Comparison of ENCODE assay signal across 9 mouse cellular contexts in genomic region chr8:75217969-75218368, GRCm38 (mm10). TPM values are rescaled to one million over a fixed set of nuclear protein-coding genes. Genes with fewer than 3 reads are reported as not detected.
A peak's percentile ranks its signal among the peaks of the same experiment; 100 is the strongest.
DNase-seq lines count a peak whose midpoint lies in the region; ATAC-seq and TF ChIP-seq lines count a peak whose summit lies in the region.
"Had no signal": no experiment of that assay in that cellular context is flagged by ENCODE, and none has a peak within 500 bp of the region (broad histone marks: within the 10 kb centered on the region; RNA-seq: fewer than 3 reads in every experiment).

No protein-coding gene starts in this region.

- no peaks in the 10 kb centered on the region for H3K9me3 ChIP-seq in liver, embryonic 12.5 days (replicated peaks)
- H3K9me3 ChIP-seq: midbrain, embryonic 12.5 days had no signal

- peaks cover 7% of the 10 kb centered on the region; the same call in 1 of the 2 replicates for H3K27me3 ChIP-seq in liver, adult 2 months (ENCODE audit: control insufficient read depth, insufficient read depth, low read length)
- H3K27me3 ChIP-seq in liver, embryonic 12.5 days (replicated peaks) = peaks cover 53% of the 10 kb centered on the region

- H3K4me2 ChIP-seq in liver, embryonic 12.5 days = no peak overlapping the region
- H3K4me2 ChIP-seq: midbrain, embryonic 12.5 days had no signal

- H3K9ac ChIP-seq in liver, adult 2 months (ENCODE audit: low read depth, low read length) = no peak overlapping the region
- no peak overlapping the region for H3K9ac ChIP-seq in liver, embryonic 12.5 days
- H3K9ac ChIP-seq: midbrain, embryonic 12.5 days had no signal

- peak; percentile 77 for TF ChIP-seq CTCF in liver, adult 2 months (IDR thresholded peaks at IDR 0.05; ENCODE audit: low read depth, low read length)

- 11% methylated on average over 4 of the region's 4 CpGs for WGBS in liver, adult 2 months
- WGBS in liver, embryonic 12.5 days (ENCODE audit: insufficient replicate concordance) = 8% methylated on average over 4 of the region's 4 CpGs

- intact Hi-C loops in heart, postnatal 10 days (cut with DNase I) = loop anchor here (1.0 to 5.0 kb wide), 3 partner anchors 55 to 146 kb away; no protein-coding TSS in a partner anchor

- peak; percentile 35 for DNase-seq in liver, adult 2 months (ENCODE audit: extremely low read depth, low read depth, low spot score)
- peak; percentile 69 for DNase-seq in adipocyte (ENCODE audit: low spot score)
- DNase-seq in heart, postnatal 10 days = peak; percentile 76 to 87
- DNase-seq in layer of hippocampus, postnatal 10 days (ENCODE audit: low spot score in 2 of 2) = peak; percentile 66 to 79
- peak; percentile 70 for DNase-seq in mesoderm, embryonic 11.5 days (ENCODE audit: low read depth, low spot score)
- peak; percentile 48 for DNase-seq in thymus, postnatal 0 days (ENCODE audit: low spot score)

- no peaks in the 10 kb centered on the region for H3K79me2 ChIP-seq in liver, adult 2 months (ENCODE audit: control insufficient read depth, insufficient read depth, low read length)

- ATAC-seq in liver, embryonic 12.5 days = no peak; the same call in 1 of the 2 replicates
- ATAC-seq in common myeloid progenitor, adult 5-6 weeks (replicated peaks; ENCODE audit: low read depth, poor library complexity, severe bottlenecking) = peak; percentile 72

- H3K36me3 ChIP-seq in liver, adult 2 months (ENCODE audit: control insufficient read depth, insufficient read depth, low read length) = no peaks in the 10 kb centered on the region
- no peaks in the 10 kb centered on the region for H3K36me3 ChIP-seq in liver, embryonic 12.5 days
- H3K36me3 ChIP-seq: midbrain, embryonic 12.5 days had no signal

- no peak overlapping the region for H3K4me3 ChIP-seq in liver, adult 2 months (ENCODE audit: insufficient read depth, low read depth, low read length)
- H3K4me3 ChIP-seq in liver, embryonic 12.5 days = no peak overlapping the region
- H3K4me3 ChIP-seq: midbrain, embryonic 12.5 days had no signal

- H3K4me1 ChIP-seq in liver, adult 2 months (ENCODE audit: control insufficient read depth, insufficient read depth, low read length) = no peaks in the 10 kb centered on the region
- H3K4me1 ChIP-seq in liver, embryonic 12.5 days = peaks cover 8% of the 10 kb centered on the region; the same call in 1 of the 2 replicates

- TF ChIP-seq POLR2A in liver, adult 2 months (IDR thresholded peaks at IDR 0.05; ENCODE audit: extremely low read depth, insufficient read depth, low read length) = no peak

- no peak overlapping the region for H3K27ac ChIP-seq in liver, adult 2 months (replicated peaks; ENCODE audit: insufficient read depth, low read depth, low read length)
- no peak overlapping the region for H3K27ac ChIP-seq in liver, embryonic 12.5 days
- H3K27ac ChIP-seq: midbrain, embryonic 12.5 days had no signal

RNA-seq across cellular contexts. Expression of gene Rasd2, which starts 4.2 kb away (rescaled TPM):
- total RNA-seq in liver, adult 2 months (2014; rRNA removed) = 0.09 TPM in 1 of 2 replicates, not detected in the other
- polyA plus RNA-seq in liver, adult 2 months (2012; rRNA removed) = 0.02 and 0.13 TPM in 2 replicates
- polyA plus RNA-seq in liver, embryonic 12.5 days (2016; fragmentation: Nextera tagmentation; extraction: Ambion mirVana) = 0.07 and 0.10 TPM in 2 replicates
- not detected in 2 replicates for total RNA-seq in common myeloid progenitor, adult 5-6 weeks (2017)
- 1 to 10 TPM; 2.4 to 3.5 TPM for total RNA-seq in heart, postnatal 10 days (2021)
- 10 to 100 TPM; 30.6 TPM for total RNA-seq in layer of hippocampus, postnatal 10 days (2021)
- polyA plus RNA-seq in thymus, postnatal 0 days (2015; fragmentation: Nextera tagmentation; extraction: Ambion mirVana) = 0.15 and 0.26 TPM in 2 replicates

Comparison
In these comparisons a context has a peak if more than half of its experiments do, and no peak if none do; other contexts are left out.
1. RNA of gene Rasd2, which starts 4.2 kb away (total RNA-seq): 30.6 TPM in layer of hippocampus, postnatal 10 days; 2.4 to 3.5 TPM in heart, postnatal 10 days, 0.09 TPM in liver, adult 2 months and not detected in common myeloid progenitor, adult 5-6 weeks; every median in the first group is over 4 times any median in the second.
2. Peak in every context shown above with its lines, with median percentiles within 50 percentile points of each other: DNase-seq.